Mouse (Mus musculus) T-helper 2 cell (primary cell): ENCODE results near the gene Carmil1.

Experiments
- in situ Hi-C: fragments of 300-600 bp; cut with MboI, MseI; formaldehyde crosslinking; loops from one replicate; pipeline ENCODE4 v1.15.1; 2025; ENCODE audit warnings: high pct_unique_total_duplicates

The Carmil1 gene

GRCm38 (mm10) chr13:24260751-24261591 is 19.6 kb downstream of the Carmil1 start:
- in situ Hi-C loops = no loop called here

DNA sequence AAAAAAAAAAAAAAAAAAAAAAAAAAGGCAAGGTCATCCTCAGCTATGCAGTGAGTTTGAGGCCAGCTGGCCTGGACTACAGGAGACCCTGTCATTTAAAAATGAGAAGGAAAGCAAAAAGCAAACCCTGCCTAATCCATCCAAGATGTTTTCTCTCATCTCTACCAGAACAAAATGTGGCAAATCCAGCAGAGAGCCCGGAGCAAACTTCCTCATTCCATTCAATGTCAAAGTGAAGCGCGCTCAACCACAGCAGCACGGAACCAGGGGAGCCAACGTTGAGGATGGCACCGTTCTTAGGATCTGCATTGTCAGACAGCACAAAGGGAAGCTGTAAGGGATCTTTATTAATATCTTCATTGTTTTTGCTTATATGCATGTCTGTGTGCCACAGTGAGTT is 22.8 kb downstream of the Carmil1 start:
- in situ Hi-C loops = no loop called here

GRCm38 (mm10) chr13:24253989-24254388 is 26.6 kb downstream of the Carmil1 start:
- in situ Hi-C loops = no loop called here

DNA sequence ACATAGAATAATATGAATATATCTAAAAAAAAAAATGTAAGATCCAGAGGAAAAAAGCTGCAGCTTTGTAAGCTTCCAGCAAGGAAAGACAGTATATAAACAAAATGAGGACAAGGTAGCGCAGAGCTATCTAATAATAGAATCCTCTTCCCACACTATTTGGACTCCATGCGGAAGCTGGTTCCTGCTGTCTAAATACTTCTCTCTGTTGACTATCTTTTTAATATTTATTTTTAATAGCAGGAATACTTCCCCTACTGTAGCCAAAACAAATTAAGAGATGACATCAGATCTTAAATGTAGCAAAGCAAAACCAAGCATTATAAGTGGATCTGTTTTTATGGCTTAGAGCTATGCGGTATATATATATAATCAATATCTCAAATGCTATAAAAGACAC is 27.0 kb downstream of the Carmil1 start:
- in situ Hi-C loops = no loop called here

DNA sequence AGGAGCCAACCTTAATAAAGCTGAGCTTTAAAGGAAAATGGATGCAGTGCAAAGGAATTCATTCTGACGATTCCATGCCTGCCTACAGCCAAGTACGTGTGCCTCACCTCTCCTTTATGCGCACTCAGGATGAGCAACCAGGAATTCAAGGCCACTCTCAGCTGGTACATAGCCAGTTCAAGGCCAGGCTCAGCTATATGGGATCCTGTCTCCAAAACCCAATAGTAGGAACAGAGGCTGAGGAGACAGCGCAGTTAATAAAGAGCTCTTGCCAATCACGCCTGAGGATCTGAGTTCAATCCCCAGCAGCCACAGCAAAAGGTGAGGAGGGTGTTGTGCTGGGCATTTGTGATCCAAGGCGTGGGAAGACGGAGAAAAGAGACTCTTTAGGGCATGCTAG is 29.4 kb downstream of the Carmil1 start:
- in situ Hi-C loops = no loop called here

DNA sequence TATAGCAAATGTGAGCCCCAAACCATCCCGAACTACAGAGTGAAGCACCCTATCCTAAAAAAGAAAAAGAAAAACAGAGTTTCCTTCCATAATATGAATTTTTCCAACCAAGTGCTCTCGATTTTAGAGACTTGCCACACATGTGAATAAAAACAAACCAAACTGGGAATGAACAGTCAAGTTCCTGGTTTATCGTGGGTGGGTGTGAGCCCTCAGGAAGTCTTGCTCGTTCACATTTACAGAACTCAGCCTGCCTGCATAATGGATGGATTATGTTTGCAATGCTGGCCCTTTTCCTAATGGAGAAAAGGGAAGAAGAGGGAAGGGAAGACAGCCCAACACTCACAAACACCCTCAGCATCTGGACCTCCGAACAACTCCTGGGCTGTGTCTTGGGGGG is 32.7 kb downstream of the Carmil1 start:
- in situ Hi-C loops = no loop called here

DNA sequence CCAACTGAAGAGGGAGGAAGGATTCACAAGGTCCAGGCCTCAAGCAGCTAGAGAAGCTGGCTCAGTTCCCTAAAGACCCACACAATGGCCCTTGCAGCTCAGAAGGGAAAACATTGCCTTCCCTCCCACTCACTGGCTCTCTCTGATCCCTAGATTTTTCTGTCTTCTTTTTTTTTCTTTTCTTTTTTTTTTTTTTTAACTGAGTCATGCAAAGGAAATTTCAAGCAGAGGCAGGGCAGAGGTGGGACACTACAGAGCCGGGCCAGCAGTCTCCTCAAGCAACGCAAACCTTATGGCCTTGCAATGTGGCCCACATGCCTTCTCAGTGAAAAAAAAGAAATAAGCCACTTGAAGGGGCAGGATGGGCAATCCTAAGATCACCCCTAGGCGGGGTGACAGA is 33.2 kb downstream of the Carmil1 start:
- in situ Hi-C loops = no loop called here

DNA sequence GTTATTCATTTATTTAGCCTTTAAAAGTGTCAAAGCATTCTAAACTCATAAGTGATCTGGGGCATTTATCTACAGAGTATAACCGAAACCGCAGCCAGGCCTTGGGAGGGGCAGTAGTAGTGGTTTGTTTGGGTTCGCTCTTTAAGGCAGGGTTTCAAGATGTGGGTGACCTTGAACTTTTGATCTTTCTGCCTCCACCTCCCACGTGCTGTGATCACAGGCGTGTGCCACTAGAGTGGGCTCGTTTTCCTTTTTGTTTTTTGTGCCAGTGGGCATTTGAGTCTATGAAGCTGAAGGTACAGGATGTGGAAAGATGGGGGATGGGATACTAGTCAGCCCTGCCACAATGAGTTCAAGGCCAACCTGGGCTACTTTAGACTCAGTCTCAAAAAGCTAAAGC is 34.3 kb downstream of the Carmil1 start:
- in situ Hi-C loops = no loop called here

DNA sequence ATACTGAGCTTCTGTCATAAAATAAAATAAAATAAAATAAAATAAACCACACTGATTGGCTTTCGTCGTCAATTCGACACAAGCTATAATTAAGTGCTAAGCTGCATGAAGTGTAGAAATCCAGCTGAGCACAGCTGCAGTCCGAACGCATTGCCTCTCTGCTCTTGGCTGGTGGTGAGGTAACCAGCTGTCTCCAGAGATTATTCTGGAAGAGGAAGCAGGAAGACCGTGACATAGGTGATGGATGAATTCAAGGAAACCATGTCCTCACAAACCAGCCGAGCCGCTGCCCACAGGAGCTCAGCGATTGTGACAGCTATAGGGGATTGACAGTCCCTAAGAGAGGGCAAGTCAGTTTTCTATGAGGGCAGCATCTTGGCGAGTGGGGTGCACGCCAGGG is 36.0 kb downstream of the Carmil1 start:
- in situ Hi-C loops = no loop called here

GRCm38 (mm10) chr13:24243964-24244363 is 36.6 kb downstream of the Carmil1 start:
- in situ Hi-C loops = no loop called here

DNA sequence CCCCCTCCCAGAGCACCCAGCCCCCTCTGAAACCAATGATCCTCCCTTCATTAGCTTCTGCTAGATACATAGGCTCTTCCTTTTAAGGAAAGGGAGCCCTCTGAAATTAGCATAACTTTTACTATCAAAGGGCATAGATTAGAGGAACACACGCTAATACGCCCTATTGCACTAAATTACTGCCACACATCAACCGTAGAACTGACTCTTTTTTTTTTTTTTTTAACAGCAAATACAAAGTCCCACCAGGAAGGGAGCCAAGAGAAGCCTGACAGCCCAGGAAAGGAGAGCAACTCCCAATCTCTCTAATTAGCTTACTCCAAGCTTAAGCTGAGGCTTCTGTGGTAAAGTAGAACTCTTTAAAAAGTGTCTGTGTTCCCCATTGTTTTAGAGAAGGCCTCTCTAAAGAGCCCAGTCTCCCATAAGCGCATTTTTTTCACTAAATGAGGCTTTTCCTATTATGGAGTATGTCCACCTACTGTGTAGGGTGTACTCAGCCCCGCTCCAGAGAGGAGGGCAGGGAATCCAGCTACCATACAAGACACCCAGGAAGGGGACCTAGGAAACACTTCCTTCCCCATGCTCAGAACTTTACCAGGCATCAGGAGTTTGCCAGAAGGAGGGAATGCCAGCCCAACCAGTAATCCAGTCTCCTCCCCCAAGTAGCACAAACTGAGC is 38.0 kb downstream of the Carmil1 start:
- in situ Hi-C loops = no loop called here

- in situ Hi-C loops = no loop called here
These were observed 39.4 kb downstream of the Carmil1 start for GRCm38 (mm10) chr13:24241201-24241600.

DNA sequence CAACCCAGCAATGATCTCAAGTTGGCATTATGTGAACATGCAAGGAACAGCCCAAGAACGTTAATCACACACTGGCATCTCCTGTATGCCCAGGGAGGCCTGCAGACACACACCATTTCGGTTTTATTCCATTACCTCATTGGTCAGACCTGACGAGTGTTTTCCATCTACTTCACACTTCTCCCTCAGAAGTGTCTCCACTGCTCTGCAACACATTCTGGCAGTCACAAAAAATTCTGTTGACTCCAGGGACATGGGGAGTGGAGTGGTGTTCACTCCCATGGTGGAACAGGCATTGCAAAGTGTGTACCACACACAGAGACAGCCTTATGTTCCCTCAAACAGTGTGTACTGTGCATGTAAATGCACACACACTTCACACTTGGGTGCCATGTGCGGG is 40.2 kb downstream of the Carmil1 start:
- in situ Hi-C loops = no loop called here

DNA sequence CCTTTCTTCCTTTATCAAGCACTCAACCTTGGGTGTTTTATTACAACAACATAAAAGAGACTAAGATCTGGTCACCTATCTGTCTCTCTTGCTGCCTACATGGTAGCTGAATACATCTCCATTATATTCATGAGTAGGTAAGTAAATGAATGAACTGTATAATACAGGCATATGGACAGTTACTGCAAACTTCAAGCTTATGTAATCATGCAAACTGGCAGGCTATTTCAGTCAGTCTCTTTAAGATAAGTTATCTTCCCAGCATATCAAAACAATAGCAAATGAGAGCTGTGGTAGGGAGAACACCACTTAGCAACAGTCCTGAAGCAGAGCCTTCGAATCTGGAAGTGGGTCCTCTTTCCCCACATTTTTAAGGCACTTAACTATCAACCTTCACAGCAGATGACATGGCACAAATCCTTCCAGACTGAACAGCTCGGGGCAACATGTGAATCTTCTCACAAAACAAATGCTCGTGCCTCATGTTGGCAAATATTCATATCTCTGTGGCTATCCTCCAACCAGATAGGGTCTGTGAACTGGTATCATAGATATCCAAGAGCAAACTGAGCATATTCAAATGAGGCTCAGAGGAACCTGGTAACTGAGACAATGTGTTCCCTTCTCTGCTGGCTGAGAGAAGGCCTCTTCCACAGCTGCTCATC is 42.0 kb downstream of the Carmil1 start:
- in situ Hi-C loops = no loop called here

DNA sequence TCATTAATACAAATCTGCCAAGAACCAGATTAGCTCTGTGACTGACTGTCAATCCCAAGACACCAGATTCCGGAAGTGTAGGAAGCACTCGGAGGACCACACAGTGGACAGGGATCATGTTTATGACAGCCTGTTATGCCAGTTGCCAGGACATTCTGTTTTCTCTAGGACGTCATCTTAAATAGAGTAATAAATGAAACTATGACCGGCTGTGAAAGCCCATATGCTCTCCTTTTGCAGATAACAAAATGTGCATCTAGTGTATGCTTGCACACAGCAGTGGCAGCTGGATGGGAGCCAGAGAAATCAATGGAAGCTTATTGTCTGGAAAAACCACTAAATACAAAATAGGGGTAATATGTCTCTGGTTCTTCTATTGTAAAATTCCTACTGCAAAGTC is 43.9 kb downstream of the Carmil1 start:
- in situ Hi-C loops = no loop called here

- in situ Hi-C loops = no loop called here
These were observed 47.8 kb downstream of the Carmil1 start for GRCm38 (mm10) chr13:24232750-24233149.

GRCm38 (mm10) chr13:24231746-24232483 is 48.7 kb downstream of the Carmil1 start:
- in situ Hi-C loops = no loop called here

DNA sequence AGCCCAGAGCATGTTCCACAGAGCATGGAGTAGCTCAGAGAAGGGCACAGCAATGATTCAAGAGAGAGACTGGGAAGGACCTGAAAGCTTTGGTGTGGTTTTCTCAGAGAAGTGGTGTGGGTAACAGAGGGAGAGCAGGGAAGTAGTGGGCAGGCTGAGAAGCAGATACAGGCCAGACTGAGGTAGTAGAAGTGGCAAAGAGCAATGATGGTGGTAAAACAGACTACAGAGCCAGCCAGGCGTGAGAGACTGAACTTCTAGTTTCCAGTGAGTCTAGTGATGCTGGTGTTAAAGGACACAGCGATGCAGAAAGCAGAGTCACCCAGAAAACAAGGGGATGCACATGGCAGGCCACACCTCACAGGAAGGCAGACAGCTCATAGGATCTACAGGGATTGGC is 49.4 kb downstream of the Carmil1 start:
- in situ Hi-C loops = no loop called here

DNA sequence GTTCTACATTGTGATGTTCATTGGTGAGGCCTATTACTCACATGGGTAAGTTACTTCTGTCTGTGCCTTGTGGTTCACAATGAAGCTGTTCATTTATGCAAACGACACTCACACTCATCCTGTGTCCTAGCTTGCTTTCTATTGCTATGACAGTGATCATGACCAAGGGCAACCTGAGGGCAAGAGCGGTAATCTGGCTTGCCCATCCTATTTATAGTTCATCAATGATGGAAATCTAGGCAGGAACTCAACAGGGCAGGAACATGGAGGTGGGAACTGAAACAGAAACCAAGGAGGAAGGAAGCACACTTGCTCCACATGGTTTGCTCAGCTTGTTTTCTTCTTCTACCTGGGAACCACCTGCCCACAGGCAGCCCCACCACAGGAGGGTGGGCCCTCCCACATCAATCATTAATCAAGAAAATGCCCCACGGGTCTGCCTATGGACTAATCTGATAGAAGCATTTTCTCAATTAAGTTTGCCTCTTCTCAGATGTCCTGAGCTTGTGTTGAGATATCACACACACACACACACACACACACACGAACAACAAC is 50.0 kb downstream of the Carmil1 start:
- in situ Hi-C loops = no loop called here

- in situ Hi-C loops = no loop called here
These were observed 57.0 kb downstream of the Carmil1 start for GRCm38 (mm10) chr13:24223425-24224201.

GRCm38 (mm10) chr13:24220441-24220970 is 60.1 kb downstream of the Carmil1 start:
- in situ Hi-C loops = no loop called here
